Mouse (Mus musculus) urinary bladder, postnatal 36 days (tissue): Measurements from ENCODE around the gene Gm5134.

ENCODE experiments used
- DNase-seq, 2 experiments: peaks; one replicate each; pipeline ENCODE4 v3.0.0; 2022; ENCODE audit warnings: low spot score in 2 of 2, mixed read lengths in 1 of 2

Gm5134 gene

DNA sequence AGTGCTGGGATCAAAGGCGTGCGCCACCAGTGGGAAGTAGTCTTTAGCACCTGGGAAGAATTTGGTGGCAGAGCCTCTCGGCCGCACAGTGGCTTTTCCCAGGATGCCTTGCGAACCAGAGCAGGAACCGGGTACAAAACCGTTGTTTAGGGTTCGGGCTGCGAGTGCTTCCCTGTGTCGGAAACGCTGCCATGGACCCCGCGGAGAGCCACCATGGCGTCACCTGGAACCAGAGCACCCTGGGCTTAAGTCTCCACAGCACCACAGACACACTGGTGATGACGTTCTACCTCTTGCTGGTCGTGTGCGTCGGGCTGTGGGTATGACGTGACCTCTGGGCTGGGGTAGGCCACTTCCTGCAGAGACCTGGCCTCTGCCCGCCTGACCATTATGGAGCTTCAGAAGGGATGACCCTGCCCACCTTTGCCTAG is at the start of gene Gm5134:
Gene Gm5134, plus strand, starts transcription at position 134 of the 431 bp plus-strand sequence.
- DNase-seq = no peak

DNA sequence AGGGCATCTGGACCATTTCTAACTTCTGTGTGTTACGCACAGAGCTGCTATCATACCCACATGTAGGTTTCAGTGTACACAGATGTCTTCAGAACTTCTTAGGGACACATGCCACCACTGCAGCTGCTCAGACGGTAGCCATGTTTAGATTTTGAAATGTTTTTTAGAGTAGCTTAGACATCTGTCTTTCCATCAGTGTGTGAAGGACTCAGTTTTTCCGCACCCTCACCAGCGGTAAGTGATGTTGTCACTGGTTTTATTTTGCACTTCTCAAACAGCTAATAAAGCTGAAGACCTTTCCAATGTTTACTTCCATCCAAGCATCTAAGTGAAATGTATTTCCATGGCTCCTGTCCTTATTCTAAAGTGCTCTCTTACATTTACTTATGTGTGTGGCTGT is 47.4 kb upstream of the Gm5134 start:
- no peak for DNase-seq

DNA sequence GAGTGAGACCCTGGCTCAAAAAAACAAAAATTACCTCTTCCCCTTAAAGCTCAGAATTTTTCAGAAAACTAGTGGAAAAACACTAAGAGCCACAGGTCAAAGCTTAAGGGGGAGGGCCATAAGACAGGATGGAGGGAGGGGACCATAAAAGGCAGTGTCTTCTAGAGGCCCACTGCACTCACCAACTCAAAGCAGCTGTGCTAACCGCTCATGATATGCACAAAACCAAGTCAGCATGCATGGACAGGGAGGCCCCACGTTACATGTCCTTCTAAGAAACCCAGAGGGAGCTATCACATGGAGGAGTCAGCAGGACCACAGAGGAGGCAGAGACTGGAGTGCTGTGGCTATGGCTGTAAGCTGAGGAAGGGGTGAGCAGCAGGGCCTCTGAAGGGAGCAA is 43.6 kb upstream of the Gm5134 start:
- no peak for DNase-seq

DNA sequence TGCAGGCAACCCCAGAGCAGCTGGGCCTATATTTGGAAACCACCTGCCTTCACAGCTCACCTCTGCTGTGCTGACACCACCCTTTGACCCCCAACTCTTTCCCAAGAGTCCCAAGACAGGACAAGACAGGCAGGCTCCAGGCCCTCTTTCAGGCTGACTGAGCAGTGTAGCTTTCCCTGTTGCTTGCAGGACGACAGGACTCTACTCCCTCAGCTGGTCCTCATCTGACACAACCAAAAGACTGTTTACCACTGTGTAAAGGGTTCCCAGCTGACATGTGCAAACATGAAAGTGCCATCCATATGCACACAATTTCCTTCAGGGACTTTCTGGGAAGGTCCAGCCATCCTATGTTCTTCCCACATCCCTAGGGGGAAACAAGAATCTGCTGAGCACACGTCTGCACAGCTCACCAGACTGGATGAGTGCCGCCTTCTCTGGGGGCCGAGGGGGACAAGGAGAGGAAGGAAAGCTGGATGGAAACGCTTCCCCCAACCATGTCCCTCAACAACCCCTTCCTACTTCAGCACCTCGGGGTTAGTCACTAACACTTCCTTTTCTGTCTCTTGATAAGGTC is 41.2 kb upstream of the Gm5134 start:
- DNase-seq = no peak

DNA sequence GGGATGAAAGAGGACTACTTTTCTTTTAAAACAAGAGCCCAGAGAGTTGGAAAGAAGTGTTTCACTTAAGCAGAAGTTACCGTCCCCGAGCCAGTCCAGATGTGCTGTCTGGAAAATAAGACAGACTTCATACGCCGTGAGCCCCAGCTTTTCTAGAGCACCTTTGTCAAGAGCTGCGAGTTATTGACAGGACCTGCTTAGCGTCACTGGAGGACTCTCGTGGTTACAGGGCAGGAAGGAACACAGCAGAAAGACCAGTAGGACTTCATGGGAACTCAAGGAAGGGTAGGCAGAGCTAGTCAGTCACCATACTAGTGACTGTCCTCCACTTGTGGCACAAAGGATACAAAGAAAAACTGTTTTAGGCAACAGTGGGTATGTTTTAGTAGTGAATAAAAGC is 38.8 kb upstream of the Gm5134 start:
- DNase-seq = no peak

DNA sequence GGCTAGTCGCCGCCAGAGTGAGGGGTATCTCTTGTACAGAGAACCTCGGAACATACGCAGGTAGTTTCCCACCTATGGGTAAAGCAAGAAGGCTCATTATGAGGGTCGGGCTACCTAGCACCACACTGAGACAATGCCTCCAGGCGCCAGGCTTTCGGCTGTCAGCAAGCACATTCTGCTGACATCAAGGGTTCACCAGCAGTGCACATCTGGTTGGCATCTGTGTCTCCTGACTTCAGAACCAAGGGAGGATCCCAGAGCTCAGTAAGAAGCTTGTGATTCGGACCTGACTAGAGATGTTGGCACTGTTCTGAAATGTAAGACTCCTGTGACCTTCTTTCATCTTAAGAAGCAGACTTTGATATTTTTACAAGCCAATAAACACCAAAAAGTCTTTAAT is 37.5 kb upstream of the Gm5134 start:
- no peak for DNase-seq

DNA sequence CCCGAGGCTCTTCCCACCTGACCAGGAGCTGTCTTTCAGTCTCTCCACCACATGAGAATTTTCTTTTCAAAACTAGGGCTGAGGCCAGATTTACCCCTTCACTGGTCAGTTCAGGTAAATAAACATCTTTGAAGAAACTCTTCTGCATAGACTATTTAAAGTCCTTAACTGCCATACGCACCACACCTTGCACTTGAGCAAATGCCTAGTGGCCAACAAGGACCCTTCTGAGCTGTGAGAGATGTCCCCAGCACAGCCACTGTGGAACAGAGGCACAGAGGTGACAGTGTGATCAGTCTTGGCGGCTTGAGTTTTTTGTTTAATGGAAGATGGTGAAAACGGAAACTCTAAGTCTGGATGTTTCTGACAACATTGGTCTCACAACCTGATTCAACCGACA is 35.3 kb upstream of the Gm5134 start:
- DNase-seq = no peak

DNA sequence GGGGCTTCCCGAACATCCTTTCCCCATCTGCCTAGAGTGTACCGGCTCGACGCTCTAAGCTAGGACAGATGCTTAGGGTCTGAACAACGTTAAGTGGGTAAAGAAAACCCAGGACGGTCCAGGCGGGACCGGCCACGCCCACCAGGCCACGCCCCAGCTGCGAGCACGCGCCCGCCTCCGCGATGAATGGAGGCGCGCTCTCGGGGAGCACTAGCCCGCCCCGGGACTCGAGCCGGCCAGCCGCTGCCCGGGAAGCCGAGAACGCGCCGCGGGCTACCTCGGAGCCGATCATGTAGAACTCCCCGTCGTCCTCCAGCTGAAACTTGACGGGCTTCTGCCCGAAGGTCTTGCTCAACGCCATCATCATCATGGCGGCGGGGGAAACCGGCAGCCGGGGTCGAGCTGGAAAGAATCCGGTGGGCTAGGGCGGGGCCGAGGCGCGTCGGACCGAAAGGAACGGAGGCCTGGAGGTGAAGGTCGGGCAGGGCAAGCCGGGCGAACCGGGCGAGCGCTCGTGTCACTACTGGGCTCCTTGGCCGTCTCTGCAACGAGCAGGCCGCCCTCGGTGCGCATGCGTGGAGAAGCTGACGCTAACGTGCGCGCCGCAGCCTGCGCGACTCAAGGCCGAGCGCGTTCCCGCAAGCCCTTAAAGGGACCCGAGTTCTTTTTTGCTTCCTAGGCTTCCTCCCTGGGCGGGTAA is 33.1 kb upstream of the Gm5134 start, which contains the start of gene Smarcb1:
Gene Smarcb1, minus strand, starts transcription at position 592 of the 700 bp plus-strand sequence.
- peak; percentile 94 for DNase-seq

DNA sequence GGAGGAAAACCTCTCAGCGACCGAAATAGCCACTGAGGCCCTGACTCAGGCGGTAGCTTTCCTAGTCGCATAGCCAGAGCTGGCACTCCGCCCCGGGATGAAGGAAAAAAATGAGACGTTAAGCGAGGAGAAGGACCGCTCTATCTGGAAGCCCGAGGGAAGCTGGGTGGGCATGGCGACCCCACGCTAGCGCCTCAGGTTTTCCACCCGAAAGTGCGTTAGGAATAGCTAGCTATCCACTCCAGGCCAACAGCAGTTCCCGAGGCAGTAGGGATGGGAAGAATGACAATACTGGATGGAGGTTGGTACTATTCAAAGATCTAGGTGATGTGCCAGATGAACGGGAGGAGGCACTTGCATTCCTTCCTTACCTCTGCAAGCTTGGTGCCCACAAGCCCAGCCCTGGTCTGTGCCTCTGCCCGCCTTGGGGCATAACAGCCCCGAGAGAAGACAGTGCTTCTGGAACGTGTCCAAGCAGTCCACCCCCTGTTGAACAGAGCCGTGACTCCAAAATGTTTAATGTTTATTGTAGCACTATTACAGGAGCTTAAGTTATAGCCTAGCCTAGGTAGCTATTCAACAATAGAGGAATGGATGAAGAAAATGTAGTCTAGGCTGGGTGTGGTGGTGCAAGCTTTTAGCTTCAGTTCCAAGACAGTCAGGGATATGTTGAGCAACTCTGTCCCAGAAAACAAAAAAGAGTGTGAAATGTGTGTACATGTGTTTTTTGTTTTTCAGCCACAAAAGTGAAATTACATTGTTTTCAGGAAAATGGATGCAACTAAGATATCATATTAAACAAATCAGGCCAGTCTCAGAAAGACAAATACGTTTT is 32.4 kb upstream of the Gm5134 start:
- no peak for DNase-seq

DNA sequence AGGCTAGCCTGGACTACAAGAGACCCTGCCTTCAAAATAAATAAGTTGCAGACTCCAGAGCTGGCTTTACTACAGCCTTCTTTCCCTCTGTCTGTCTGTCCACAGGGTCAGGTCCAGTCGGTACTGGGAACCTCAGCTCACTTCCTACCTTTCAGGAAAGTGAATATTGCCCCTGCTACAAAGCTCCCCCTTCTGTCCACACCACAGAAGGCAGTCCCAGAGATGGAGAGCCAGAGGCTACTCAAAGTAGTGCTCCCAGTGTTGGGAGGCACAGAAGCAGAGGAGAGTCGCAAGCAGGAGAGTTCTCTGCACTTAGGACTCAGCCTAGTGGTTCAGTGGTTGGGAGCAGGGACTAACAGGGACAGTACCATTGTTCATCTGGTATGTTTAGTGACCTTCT is 30.0 kb upstream of the Gm5134 start:
- DNase-seq = no peak

DNA sequence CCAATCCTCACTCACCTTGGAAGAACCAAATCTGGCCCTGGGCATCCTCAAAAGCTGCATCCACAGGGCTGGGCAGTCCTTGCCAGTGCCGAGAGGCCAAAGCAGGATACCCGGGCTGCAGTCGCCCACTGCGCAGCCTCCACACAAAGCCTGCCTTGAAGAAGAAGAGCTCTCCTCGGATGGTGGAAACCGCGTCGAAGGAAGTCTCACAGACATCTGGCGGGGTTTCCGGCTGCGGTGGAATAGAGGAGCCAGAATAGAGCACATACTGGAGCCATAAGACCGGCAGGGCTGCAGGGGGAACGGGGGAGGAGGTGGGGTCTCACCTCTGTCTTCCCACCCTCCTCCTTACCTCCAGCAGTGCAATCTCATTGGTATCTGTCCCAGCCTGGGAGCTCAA is 27.9 kb upstream of the Gm5134 start:
- DNase-seq = no peak

DNA sequence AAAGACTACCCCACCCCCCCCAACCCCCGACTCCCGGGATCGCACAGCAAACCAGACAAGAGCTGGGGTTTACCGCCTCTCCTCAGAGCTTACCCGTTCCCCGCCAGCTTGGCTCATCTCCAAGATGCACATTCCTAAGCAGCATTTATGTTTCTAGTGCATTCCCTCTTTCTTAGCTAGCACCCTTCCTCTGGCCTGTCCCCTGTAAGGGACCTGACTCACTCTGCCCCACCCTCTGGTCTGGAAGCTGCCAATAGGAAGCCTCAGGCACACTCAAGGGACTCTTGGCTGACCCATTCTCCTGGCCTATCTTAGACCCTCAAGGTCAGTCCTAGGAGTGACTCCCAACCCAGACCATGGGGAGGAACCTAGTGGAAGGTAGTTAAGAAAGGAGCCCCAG is 24.0 kb upstream of the Gm5134 start:
- no peak for DNase-seq

DNA sequence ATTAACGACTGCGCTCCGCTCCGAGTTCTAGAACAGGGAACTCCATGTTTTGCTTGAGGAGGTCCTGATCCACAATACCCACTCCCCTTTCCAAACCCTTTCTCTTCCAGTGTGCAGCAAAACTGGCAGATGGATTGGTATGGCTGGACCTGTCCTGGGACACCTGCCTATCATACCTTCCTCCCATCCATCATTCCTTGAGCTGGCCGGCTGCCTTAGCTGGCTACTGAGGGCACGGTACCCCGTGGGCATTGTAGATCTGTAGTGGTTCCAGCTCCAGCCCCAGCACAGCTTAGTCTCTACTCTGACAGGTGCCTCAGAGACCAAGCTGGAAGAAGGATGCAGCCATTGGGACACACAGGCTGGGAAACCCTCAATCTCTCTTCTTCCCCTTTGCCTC is 23.0 kb upstream of the Gm5134 start:
- DNase-seq = no peak

DNA sequence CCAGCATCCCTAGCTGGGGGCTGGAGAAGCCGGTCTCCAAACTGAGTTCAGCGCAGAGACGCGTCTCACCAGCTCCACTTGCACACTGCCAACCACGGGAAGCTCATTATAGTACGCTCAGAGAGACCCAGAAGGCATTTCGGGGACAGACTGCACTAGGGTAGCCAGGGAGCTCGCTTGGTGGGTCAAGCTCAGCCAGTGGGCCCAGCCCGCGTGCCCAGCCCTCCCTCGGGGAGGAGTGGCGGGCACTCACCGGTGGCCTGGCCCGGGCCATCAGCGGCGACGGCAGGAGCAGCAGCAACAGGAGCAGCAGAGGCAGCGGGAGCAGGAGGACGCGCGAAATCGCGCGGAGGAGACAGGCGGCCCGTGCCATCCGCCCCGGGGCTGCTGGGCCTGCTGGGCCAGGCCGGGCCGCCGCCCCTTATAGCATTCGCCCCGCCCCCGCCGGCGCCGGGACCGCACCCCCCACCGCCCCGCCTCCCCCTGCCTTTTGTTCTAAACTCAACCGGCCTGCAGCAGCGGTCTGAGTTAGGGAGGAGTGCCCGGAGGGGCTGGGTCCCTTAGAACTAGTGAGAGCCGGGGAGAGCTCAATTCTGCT is 22.1 kb upstream of the Gm5134 start:
- DNase-seq = peak in 1 of 2 experiments; percentile 48

DNA sequence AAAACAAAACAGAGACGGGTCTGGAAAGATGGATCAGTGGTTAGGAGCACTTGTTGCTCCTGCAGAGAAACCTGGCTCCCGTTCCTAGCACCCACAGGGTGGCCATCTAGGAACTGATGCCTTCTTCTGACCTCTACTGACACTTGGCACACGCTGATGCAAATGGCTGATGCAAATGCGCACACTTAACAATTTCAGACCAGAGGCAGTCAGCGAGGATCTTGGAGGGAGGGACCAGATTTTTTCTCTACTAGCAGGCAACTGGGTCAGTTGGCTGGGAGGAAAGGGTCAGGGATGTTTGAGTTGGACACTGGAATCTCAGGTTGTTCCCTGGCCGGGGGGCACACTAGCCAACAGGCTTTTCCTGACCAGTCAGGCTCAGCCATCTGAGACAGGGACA is 21.4 kb upstream of the Gm5134 start, which contains the start of gene Chchd10:
Gene Chchd10, plus strand, starts transcription at position 240 of the 400 bp plus-strand sequence.
- no peak for DNase-seq

DNA sequence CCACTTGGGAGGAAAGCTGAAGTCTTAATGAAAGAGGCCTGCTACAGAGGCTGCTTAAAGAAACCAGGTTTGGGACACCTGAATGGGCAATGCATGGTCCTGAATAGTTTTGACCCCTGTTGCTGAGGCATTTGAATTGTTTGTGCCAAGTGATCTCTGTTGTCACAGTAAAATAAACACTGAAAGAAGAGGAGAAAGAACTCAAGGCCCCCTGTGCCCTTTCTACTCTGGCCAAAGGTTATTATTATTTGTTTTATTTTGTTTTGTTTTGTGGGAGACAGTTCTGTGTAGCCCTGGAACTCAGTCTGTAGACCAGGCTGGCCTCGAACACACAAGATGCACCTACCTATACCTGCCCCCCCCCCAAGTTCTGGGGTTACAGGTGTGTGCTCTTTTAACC is 19.3 kb upstream of the Gm5134 start:
- no peak for DNase-seq

DNA sequence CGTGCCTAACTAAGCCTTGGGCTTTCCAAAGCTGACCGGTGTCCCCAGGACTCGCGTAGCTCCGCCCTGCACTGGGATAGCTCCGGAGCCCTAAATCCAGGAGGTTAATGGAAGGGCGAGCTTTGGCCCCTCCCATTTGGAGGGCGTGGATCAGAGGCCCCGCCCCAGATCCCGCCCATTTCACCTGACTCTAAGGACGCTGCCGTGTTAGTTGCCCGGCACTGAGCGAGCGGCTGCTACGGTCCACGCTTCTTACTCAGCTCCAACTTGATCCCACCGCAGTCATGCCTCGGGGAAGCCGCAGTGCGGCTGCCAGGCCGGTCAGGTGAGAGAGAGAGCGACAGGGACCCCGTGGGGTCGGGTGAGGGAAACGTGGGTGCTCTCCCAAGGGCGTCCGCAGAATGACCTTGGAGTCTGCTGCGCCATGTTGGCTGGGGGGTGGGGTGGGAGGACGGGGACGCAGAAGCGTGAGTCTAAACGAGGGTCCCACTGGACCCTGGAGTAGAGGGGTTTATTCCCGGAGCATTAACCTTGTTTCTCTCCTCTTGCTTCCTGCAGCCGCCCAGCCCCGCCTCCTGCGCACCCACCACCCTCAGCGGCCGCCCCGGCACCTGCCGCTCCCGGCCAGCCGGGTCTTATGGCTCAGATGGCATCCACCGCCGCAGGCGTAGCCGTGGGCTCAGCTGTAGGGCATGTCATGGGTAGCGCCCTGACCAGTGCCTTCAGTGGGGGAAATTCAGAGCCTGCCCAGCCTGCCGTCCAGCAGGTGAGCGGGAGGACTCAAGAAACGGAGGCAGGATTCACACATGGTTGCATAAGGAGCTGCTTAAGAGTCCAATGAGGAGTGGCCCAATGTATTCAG is 18.4 kb upstream of the Gm5134 start, which contains the start of gene Mmp11:
Gene Mmp11, minus strand, starts transcription at position 817 of the 862 bp plus-strand sequence.
- peak in 1 of 2 experiments; percentile 72 for DNase-seq

DNA sequence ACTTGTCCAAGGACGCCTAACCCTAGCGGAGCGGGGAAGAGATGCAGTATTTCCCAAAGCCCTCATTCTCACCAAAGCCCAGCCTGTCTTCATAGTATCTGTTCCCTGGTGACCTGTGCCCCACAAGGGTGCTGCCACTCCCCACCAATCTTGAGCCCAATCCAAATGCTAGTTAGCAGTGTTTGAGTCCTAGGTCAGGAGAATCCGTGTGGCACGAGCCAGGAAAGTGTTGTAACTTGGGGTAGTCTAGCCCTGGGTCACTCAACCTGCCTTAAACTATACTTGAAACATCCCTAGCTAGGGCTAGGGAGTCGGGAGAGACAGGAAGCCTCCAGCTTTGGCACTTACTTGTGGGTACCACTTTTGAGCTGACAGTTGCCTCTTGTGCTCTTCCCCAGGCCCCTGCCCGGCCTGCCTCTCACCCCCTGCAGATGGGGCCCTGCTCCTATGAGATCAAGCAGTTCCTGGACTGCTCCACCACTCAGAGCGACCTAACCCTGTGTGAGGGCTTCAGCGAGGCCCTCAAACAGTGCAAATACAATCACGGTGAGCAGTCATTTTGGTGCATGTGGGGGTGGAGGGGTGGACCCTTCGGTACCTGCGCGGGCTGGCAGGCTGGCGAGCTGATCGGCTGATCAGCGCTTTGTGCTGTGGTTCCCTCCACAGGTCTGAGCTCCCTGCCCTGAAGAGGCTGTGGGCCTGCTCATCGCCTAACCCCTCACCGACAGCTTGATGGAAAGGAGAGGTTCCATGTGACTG is 17.2 kb upstream of the Gm5134 start:
- no peak for DNase-seq

DNA sequence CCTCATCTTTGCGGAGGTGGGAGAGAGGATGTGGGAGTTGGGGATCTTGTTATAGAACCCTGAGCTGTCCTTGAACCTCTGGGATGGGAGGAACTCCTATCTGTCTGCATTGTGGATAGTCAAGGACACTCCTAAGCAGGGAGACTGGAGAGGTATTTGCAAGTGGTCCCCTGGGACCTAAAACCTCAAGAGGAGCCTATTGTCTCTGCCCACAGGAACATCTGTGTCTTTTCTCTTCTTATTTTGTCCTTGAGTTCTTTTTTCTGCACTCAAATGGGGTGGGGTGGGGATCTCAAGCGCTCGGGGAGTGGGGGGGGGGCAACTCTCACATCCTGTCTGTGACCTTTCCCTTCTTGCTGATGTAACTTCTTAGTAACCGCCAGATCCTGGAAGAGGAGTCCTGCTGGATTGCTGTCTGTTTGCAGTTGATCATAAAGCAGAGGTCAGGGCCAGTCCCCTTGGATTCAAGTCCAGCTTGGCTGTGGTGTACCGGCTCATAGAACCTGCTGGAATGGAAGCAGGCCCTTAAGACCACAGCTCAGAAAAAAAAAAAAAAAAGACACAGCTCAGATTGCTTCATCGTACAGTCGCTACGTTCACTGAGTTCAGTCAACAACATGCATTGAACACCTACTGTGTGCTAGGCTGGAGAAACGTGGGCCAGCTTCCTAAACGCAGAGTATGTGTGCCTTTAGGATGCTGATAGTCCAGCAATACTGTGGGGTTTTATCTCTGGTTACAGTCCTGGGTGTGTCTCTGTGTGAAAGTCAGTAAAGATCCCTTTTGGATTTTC is 16.3 kb upstream of the Gm5134 start:
- DNase-seq = no peak
